ENCODE assay signal across 7 mouse cellular contexts in genomic region chr19:31763951-31764800, GRCm38 (mm10). TPM values are rescaled to one million over a fixed set of nuclear protein-coding genes. Genes with fewer than 3 reads are reported as not detected.
A peak's percentile ranks its signal among the peaks of the same experiment; 100 is the strongest.
DNase-seq lines count a peak whose midpoint lies in the region; ATAC-seq and TF ChIP-seq lines count a peak whose summit lies in the region.

No protein-coding gene starts in this region.

- peak overlapping the region; percentile 65 for H3K9ac ChIP-seq in ES-Bruce4 (ENCODE audit: low read depth, poor library complexity, severe bottlenecking)
- H3K9ac ChIP-seq in forebrain, embryonic 11.5 days (ENCODE audit: low read length): peak overlapping the region; percentile 39
- peak overlapping the region; percentile 73 for H3K9ac ChIP-seq in stomach, embryonic 16.5 days (ENCODE audit: low read length)

- CTCF ChIA-PET in Patski (lab: Charles Lee): interaction anchor here (0.9 to 1.1 kb wide), 2 partner anchors 16 to 20 kb away, joined by 3 read pairs; no protein-coding TSS in a partner anchor

- POLR2A ChIA-PET in Patski (lab: Charles Lee): interaction anchor here (1.5 kb wide), 1 partner anchor 11 kb away, joined by 3 read pairs; no protein-coding TSS in a partner anchor

- no peak for DNase-seq in Patski (ENCODE audit: low read depth, low spot score)
- DNase-seq in forebrain, embryonic 11.5 days (ENCODE audit: low spot score): peak; percentile 74
- DNase-seq in heart, postnatal 10 days: peak; percentile 73 to 76
- DNase-seq in kidney, postnatal 25 days: peak; percentile 61 to 67

- in situ Hi-C loops in Patski (cut with MboI; ENCODE audit: low pct_unique_long_range_greater_than_20kb): loop anchor here (5.0 kb wide), 1 partner anchor 922 kb away; no protein-coding TSS in a partner anchor

- TF ChIP-seq EP300 in ES-Bruce4 (IDR thresholded peaks at IDR 0.05; ENCODE audit: insufficient read depth, low read depth, low read length): no peak

- H3K27me3 ChIP-seq in ES-Bruce4 (ENCODE audit: control insufficient read depth, insufficient read depth, low read length, poor library complexity, severe bottlenecking) (peaks cover 9% of the 10 kb centered on the region), Patski (peaks cover 65% of the 10 kb centered on the region)
- peaks cover 17% of the 10 kb centered on the region for H3K27me3 ChIP-seq in forebrain, embryonic 11.5 days (ENCODE audit: control insufficient read depth, insufficient read depth, low read length)
- 0 out of 2 replicates have a peak, but pooled peaks cover 9% of the 10 kb centered on the region for H3K27me3 ChIP-seq in stomach, embryonic 16.5 days (ENCODE audit: control insufficient read depth, insufficient read depth, low read length)

- H3K4me1 ChIP-seq in ES-Bruce4 (ENCODE audit: control insufficient read depth, insufficient read depth, low read length): no peaks in the 10 kb centered on the region
- peaks cover 10% of the 10 kb centered on the region for H3K4me1 ChIP-seq in forebrain, embryonic 11.5 days (replicated peaks; ENCODE audit: control insufficient read depth, insufficient read depth, low read length)
- peaks cover 15% of the 10 kb centered on the region for H3K4me1 ChIP-seq in stomach, embryonic 16.5 days (ENCODE audit: control insufficient read depth, insufficient read depth, low read length)

- no peaks in the 10 kb centered on the region for H3K79me2 ChIP-seq in macrophage (ENCODE audit: inconsistent target)

- peak overlapping the region; percentile 87 for H3K4me3 ChIP-seq in ES-Bruce4 (ENCODE audit: low read depth, low read length)
- peak overlapping the region; percentile 50 for H3K4me3 ChIP-seq in forebrain, embryonic 11.5 days (ENCODE audit: low read depth, low read length)
- peak overlapping the region; percentile 46 for H3K4me3 ChIP-seq in macrophage (ENCODE audit: inconsistent target)
- peak overlapping the region; percentile 72 for H3K4me3 ChIP-seq in stomach, embryonic 16.5 days (replicated peaks; ENCODE audit: low read length)

- H3K36me3 ChIP-seq in ES-Bruce4 (ENCODE audit: control insufficient read depth, insufficient read depth, low read length, poor library complexity, severe bottlenecking) (no peaks in the 10 kb centered on the region), macrophage (ENCODE audit: inconsistent target) (no peaks in the 10 kb centered on the region)
- H3K36me3 ChIP-seq in forebrain, embryonic 11.5 days (ENCODE audit: control insufficient read depth, insufficient read depth, low read length): no peaks in the 10 kb centered on the region
- no peaks in the 10 kb centered on the region for H3K36me3 ChIP-seq in stomach, embryonic 16.5 days (ENCODE audit: control insufficient read depth, insufficient read depth, low read length)

- H3K9me3 ChIP-seq in ES-Bruce4 (replicated peaks; ENCODE audit: control insufficient read depth, insufficient read depth, low read length, poor library complexity, severe bottlenecking): no peaks in the 10 kb centered on the region
- H3K9me3 ChIP-seq in forebrain, embryonic 11.5 days (ENCODE audit: control insufficient read depth, low read length): no peaks in the 10 kb centered on the region
- H3K9me3 ChIP-seq in stomach, embryonic 16.5 days (replicated peaks; ENCODE audit: control insufficient read depth, low read length): no peaks in the 10 kb centered on the region

- H3K27ac ChIP-seq in ES-Bruce4 (ENCODE audit: insufficient read depth, low read length) (no peak overlapping the region), macrophage (0 out of 2 replicates have a peak overlapping the region, but pooled peaks have one; percentile 36)
- H3K27ac ChIP-seq in forebrain, embryonic 11.5 days (ENCODE audit: low read depth, low read length): no peak overlapping the region
- peak overlapping the region; percentile 58; the same call in 1 of the 2 replicates for H3K27ac ChIP-seq in stomach, embryonic 16.5 days (ENCODE audit: low read length)

- under 1% methylated on average over 55 of the region's 56 CpGs for WGBS in forebrain, embryonic 11.5 days
- 2% methylated on average over 56 of the region's 56 CpGs for WGBS in macrophage (ENCODE audit: missing documents)
- WGBS in stomach, embryonic 16.5 days: 2% methylated on average over 53 of the region's 56 CpGs

- TF ChIP-seq CTCF in ES-Bruce4 (IDR thresholded peaks at IDR 0.05; ENCODE audit: low read depth, low read length): no peak
- TF ChIP-seq CTCF in Patski (IDR thresholded peaks at IDR 0.05): no peak

- peak overlapping the region; percentile 96 for H3K4me2 ChIP-seq in forebrain, embryonic 11.5 days (ENCODE audit: low read depth, low read length, severe bottlenecking)
- H3K4me2 ChIP-seq in stomach, embryonic 16.5 days (ENCODE audit: low read depth, low read length): peak overlapping the region; percentile 95

- peak; percentile 25 for ATAC-seq in Patski
- ATAC-seq in forebrain, embryonic 11.5 days (replicated peaks; ENCODE audit: low FRiP score): peak; percentile 55
- ATAC-seq in stomach, embryonic 16.5 days (ENCODE audit: insufficient read depth, low FRiP score): peak; percentile 67; the same call in 1 of the 2 replicates

- intact Hi-C loops in heart, postnatal 10 days (cut with DNase I): loop anchor here (10.0 kb wide), 2 partner anchors 1209 to 1519 kb away; no protein-coding TSS in a partner anchor

- no peak for TF ChIP-seq POLR2A in ES-Bruce4 (IDR thresholded peaks at IDR 0.05; ENCODE audit: insufficient read depth, low read length)

RNA-seq across cellular contexts. Expression of gene Prkg1, which starts 0.7 kb away (rescaled TPM):
- polyA plus RNA-seq in ES-Bruce4 (2011; ENCODE audit: insufficient read depth, insufficient read length, low read depth, missing spikeins) (0.46 and 0.61 TPM in 2 replicates), Patski (2021) (not detected), macrophage (2018) (1.1 to 3.4 TPM (median 2.5 TPM) in 3 replicates)
- polyA plus RNA-seq in forebrain, embryonic 11.5 days (2014; fragmentation: Nextera tagmentation; extraction: Ambion mirVana): 4.9 and 5.6 TPM in 2 replicates
- total RNA-seq in heart, postnatal 10 days (2021): 10 to 100 TPM; 20.8 to 25.6 TPM
- total RNA-seq in macrophage (2018; cell fraction: chromatin; rRNA removed): 100 to 1,000 TPM in 3 of 26 experiments, 10 to 100 TPM in 18, 1 to 10 TPM in 5; 2.6 to 185 (median 27.8) TPM
- total RNA-seq in macrophage (2018; cell fraction: cytosol; rRNA removed): 1 to 10 TPM in 22 of 26 experiments, under 1 TPM in 4; 0.37 to 8.6 (median 4.4) TPM
- 100 to 1,000 TPM in 6 of 26 experiments, 10 to 100 TPM in 16, 1 to 10 TPM in 4; 2.5 to 130 (median 32.0) TPM for total RNA-seq in macrophage (2018; cell fraction: nucleus; rRNA removed)
- polyA plus RNA-seq in stomach, embryonic 16.5 days (2015; fragmentation: Nextera tagmentation; extraction: Ambion mirVana): 9.4 and 11.5 TPM in 2 replicates

Comparison
In these comparisons a context has a peak if more than half of its experiments do, and no peak if none do; other contexts are left out.
1. H3K27ac ChIP-seq: peak in macrophage (single experiment) and stomach, embryonic 16.5 days (single experiment); none in ES-Bruce4 (single experiment) and forebrain, embryonic 11.5 days (single experiment).
2. Peak in every context shown above with its lines, with median percentiles within 50 percentile points of each other: H3K4me3 ChIP-seq, H3K9ac ChIP-seq and ATAC-seq.